Mouse (Mus musculus) gastrocnemius, postnatal 4 days (tissue): ENCODE measurements around the gene Bcl7a. TPM values are rescaled to one million over a fixed set of nuclear protein-coding genes. Genes with fewer than 3 reads are reported as not detected.
A peak's percentile ranks its signal among the peaks of the same experiment; 100 is the strongest.

Experiments used
- DNase-seq, 2 experiments: peaks; one replicate each; pipeline ENCODE4 v3.0.0; 2021 to 2022; ENCODE audit warnings: low spot score in 2 of 2, mixed read lengths in 2 of 2
- total RNA-seq, 2 experiments: library from RNA; stranded (reverse); gene quantifications; 2 replicates each; pipeline ENCODE4 v1.2.3; 2021

Gene Bcl7a
- total RNA-seq, 2 experiments from 2014 or later: 33.6 to 37.5 TPM

GRCm38 (mm10) chr5:123375793-123376452 lies 32.3 kb downstream of the Bcl7a start:
- DNase-seq: no peak

GRCm38 (mm10) chr5:123376569-123376968 lies 32.9 kb downstream of the Bcl7a start:
- DNase-seq: peak in 1 of 2 experiments; percentile 70

- peak; percentile 62 to 78 for DNase-seq
Observed at GRCm38 (mm10) chr5:123377120-123377955, 33.7 kb downstream of the Bcl7a start.

- no peak for DNase-seq
Observed at GRCm38 (mm10) chr5:123378712-123379111, 35.1 kb downstream of the Bcl7a start.

- DNase-seq: no peak
Observed at GRCm38 (mm10) chr5:123379504-123379931, 35.9 kb downstream of the Bcl7a start.

- no peak for DNase-seq
Observed at GRCm38 (mm10) chr5:123381968-123382367, 38.3 kb downstream of the Bcl7a start.

- no peak for DNase-seq
Observed at GRCm38 (mm10) chr5:123382686-123383085, 39.1 kb downstream of the Bcl7a start.

- no peak for DNase-seq
Observed at GRCm38 (mm10) chr5:123388452-123388851, 44.8 kb downstream of the Bcl7a start.

- no peak for DNase-seq
Observed at GRCm38 (mm10) chr5:123390536-123391441, 47.2 kb downstream of the Bcl7a start.

GRCm38 (mm10) chr5:123391442-123391809 lies 47.8 kb downstream of the Bcl7a start:
- no peak for DNase-seq

- DNase-seq: no peak
Observed at GRCm38 (mm10) chr5:123393786-123394302, 50.2 kb downstream of the Bcl7a start.

- DNase-seq: peak; percentile 82 to 93
Observed at GRCm38 (mm10) chr5:123394303-123394956, 50.8 kb downstream of the Bcl7a start, which contains the start of gene Mlxip. Mlxip (plus strand) TSS chr5:123394798.

GRCm38 (mm10) chr5:123394957-123395881 lies 51.6 kb downstream of the Bcl7a start:
- DNase-seq: no peak

- DNase-seq: no peak
Observed at GRCm38 (mm10) chr5:123396901-123397464, 53.3 kb downstream of the Bcl7a start.

GRCm38 (mm10) chr5:123397786-123398185 lies 54.2 kb downstream of the Bcl7a start:
- DNase-seq: no peak

GRCm38 (mm10) chr5:123398856-123399498 lies 55.3 kb downstream of the Bcl7a start:
- DNase-seq: no peak

- DNase-seq: no peak
Observed at GRCm38 (mm10) chr5:123404480-123404879, 60.8 kb downstream of the Bcl7a start.

- no peak for DNase-seq
Observed at GRCm38 (mm10) chr5:123406952-123407351, 63.3 kb downstream of the Bcl7a start.

GRCm38 (mm10) chr5:123408176-123408575 lies 64.5 kb downstream of the Bcl7a start:
- no peak for DNase-seq
